Mouse (Mus musculus): ENCODE results near the gene Thop1. TPM values are rescaled to one million over a fixed set of nuclear protein-coding genes. Genes with fewer than 3 reads are reported as not detected.

Gene Thop1
- polyA plus RNA-seq (2015; fragmentation: Nextera tagmentation; extraction: Ambion mirVana): 51.2 and 51.3 TPM in 2 replicates

- peak; percentile 97 for ATAC-seq (ENCODE audit: low FRiP score, low read depth)
- Histone ChIP-seq H3K36me3 (peaks cover 16% of the 10 kb centered on the region), H3K4me3 (peak within 1 kb of the TSS; percentile 80), H3K4me1 (replicated peaks) (peaks cover 24% of the 10 kb centered on the region), H3K9ac (peak within 1 kb of the TSS; percentile 82), H3K27ac (replicated peaks) (peak within 1 kb of the TSS; percentile 74), H3K9me3 (no peaks in the 10 kb centered on the region), H3K4me2 (peak within 1 kb of the TSS; percentile 70), H3K27me3 (no peaks in the 10 kb centered on the region)
- WGBS: under 1% methylated on average over 35 of the region's 35 CpGs
Observed at GRCm38 (mm10) chr10:81069836-81070235, at the start of gene Thop1. TSS of gene Thop1 (plus strand) at chr10:81070035.

- ATAC-seq (ENCODE audit: low FRiP score, low read depth): no peak
- Histone ChIP-seq H3K9me3 (no peaks in the 10 kb centered on the region), H3K27ac (replicated peaks) (no peak overlapping the region), H3K36me3 (no peaks in the 10 kb centered on the region), H3K4me2 (no peak overlapping the region), H3K27me3 (no peaks in the 10 kb centered on the region), H3K4me3 (no peak overlapping the region), H3K4me1 (replicated peaks) (peaks cover 32% of the 10 kb centered on the region), H3K9ac (no peak overlapping the region)
- 49% methylated on average over 2 of the region's 2 CpGs for WGBS
Observed at GRCm38 (mm10) chr10:81020207-81020606, 49.6 kb upstream of the Thop1 start.

DNA sequence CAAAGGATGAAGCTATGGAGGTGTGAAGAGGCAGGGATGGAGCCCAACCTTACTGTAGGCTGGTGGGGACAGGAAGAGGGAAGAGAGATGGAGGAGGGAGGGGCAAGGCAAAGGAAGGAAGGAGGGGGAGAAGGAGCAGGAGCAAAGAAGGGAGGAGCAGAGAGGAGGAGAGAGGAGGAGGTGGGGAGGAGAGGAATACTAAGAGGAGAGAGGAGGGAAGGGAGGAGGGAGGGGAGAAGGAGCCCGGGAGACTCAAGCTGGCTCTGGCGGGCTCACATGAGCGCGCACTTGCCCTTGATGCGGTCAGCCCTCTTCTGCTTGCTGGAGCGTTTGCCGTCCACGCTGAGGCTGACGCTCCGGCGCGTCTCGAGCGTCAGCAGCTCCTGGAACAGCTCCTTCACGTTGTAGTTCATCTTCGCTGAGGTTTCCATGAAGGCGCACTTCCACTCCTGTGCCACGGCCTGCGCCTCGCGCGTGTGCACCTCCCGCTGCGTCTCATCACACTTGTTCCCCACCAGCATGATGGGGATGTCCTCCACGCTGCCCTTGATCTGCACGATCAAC, 48.2 kb upstream of the Thop1 start:
- H3K9ac ChIP-seq: no peak overlapping the region
- WGBS: 14% methylated on average over 26 of the region's 26 CpGs
- ATAC-seq (ENCODE audit: low FRiP score, low read depth): no peak

DNA sequence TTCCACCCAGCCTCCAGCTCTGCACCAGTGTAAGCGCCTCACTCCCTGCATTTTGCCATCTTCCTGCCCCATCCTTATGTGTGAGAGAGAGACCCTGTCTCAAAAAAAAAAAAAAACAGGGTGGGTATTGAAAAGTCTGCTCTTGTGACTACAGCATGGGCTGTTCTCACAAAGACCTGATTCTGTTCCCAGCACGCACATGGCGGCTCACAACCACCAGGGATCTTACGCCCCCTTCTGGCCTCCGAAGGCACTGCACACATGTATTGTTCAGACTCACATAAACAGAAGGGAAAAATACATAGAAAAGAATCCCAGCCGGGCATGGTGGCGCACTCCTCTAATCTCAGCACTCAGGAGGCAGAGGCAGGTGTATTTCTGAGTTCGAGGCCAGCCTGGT, 47.1 kb upstream of the Thop1 start:
- no peak overlapping the region for H3K4me3 ChIP-seq
- WGBS: 72% methylated on average over 8 of the region's 8 CpGs
- no peaks in the 10 kb centered on the region for H3K27me3 ChIP-seq
- H3K4me1 ChIP-seq (replicated peaks): peaks cover 40% of the 10 kb centered on the region
- no peak overlapping the region for H3K4me2 ChIP-seq
- ATAC-seq (ENCODE audit: low FRiP score, low read depth): no peak
- H3K9me3 ChIP-seq: no peaks in the 10 kb centered on the region
- H3K36me3 ChIP-seq: no peaks in the 10 kb centered on the region
- no peak overlapping the region for H3K27ac ChIP-seq (replicated peaks)
- H3K9ac ChIP-seq: no peak overlapping the region

More for the DNA sequence above, 48.2 kb upstream of the Thop1 start:
- Histone ChIP-seq H3K4me1 (replicated peaks) (peaks cover 40% of the 10 kb centered on the region), H3K9me3 (no peaks in the 10 kb centered on the region), H3K4me2 (peak overlapping the region; percentile 37), H3K4me3 (0 out of 2 replicates have a peak overlapping the region, but pooled peaks have one; percentile 3), H3K36me3 (no peaks in the 10 kb centered on the region), H3K27ac (replicated peaks) (0 out of 2 replicates have a peak overlapping the region, but pooled peaks have one; percentile 13), H3K27me3 (no peaks in the 10 kb centered on the region)

GRCm38 (mm10) chr10:81024346-81024937, 45.4 kb upstream of the Thop1 start:
- Histone ChIP-seq H3K9me3 (no peaks in the 10 kb centered on the region), H3K9ac (peak overlapping the region; percentile 71), H3K4me2 (peak overlapping the region; percentile 74), H3K27ac (replicated peaks) (no peak overlapping the region), H3K27me3 (no peaks in the 10 kb centered on the region), H3K4me3 (peak overlapping the region; percentile 56), H3K36me3 (no peaks in the 10 kb centered on the region), H3K4me1 (replicated peaks) (peaks cover 40% of the 10 kb centered on the region)
- no peak for ATAC-seq (ENCODE audit: low FRiP score, low read depth)
- 82% methylated on average over 5 of the region's 5 CpGs for WGBS

GRCm38 (mm10) chr10:81025047-81025621, 44.7 kb upstream of the Thop1 start:
- Histone ChIP-seq H3K4me2 (peak overlapping the region; percentile 74), H3K27ac (replicated peaks) (no peak overlapping the region), H3K4me3 (peak overlapping the region; percentile 56), H3K27me3 (no peaks in the 10 kb centered on the region), H3K9ac (peak overlapping the region; percentile 71), H3K4me1 (replicated peaks) (peaks cover 40% of the 10 kb centered on the region), H3K9me3 (no peaks in the 10 kb centered on the region), H3K36me3 (no peaks in the 10 kb centered on the region)
- ATAC-seq (ENCODE audit: low FRiP score, low read depth): peak; percentile 62
- WGBS: 1% methylated on average over 36 of the region's 43 CpGs

DNA sequence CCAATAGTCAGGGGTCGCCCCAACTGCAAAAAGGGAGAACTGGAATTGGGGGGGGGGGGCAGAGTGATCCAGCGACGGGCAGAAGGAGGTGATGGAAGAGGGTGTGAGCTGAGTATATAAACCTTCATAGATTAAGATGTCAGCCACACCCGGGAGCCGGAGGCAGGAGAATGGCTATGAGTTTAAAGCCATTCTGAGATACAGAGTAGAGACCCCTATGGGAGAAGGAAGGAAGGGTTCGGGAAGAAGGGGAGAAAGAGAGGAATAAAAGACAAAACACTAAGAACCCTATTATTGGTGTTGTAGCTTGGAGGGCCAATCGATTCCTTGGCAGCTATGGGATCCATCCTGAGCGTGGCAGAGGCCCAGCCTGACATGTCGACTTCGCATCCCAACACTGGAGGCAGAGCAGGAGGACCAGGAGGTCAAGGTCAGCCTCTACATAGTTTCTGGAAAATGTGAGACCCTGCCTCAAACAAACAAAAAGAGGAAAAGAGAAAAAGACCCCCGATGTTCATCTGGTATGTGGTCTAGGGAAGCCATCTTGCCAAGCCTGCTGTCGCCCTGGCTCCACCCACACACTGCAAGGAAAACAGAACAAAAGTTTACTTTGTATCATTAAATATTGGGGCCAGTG, 44.1 kb upstream of the Thop1 start, which contains the start of gene Diras1:
Gene Diras1, minus strand, starts transcription at position 24 of the 637 bp plus-strand sequence.
- 0 out of 2 replicates have a peak, but pooled peaks cover 5% of the 10 kb centered on the region for H3K36me3 ChIP-seq
- H3K27ac ChIP-seq (replicated peaks): 0 out of 2 replicates have a peak within 1 kb of the TSS, but pooled peaks have one; percentile 30
- 44% methylated on average over 12 of the region's 12 CpGs for WGBS
- H3K9me3 ChIP-seq: no peaks in the 10 kb centered on the region
- 0 out of 2 replicates have a peak, but pooled peaks have one; percentile 5 for ATAC-seq (ENCODE audit: low FRiP score, low read depth)
- H3K4me1 ChIP-seq (replicated peaks): peaks cover 40% of the 10 kb centered on the region
- H3K4me2 ChIP-seq: peak within 1 kb of the TSS; percentile 74
- H3K27me3 ChIP-seq: no peaks in the 10 kb centered on the region
- H3K4me3 ChIP-seq: peak within 1 kb of the TSS; percentile 56
- peak within 1 kb of the TSS; percentile 71 for H3K9ac ChIP-seq

- no peaks in the 10 kb centered on the region for H3K9me3 ChIP-seq
- 88% methylated on average over 5 of the region's 5 CpGs for WGBS
- peaks cover 14% of the 10 kb centered on the region; the same call in 1 of the 2 replicates for H3K36me3 ChIP-seq
- H3K4me2 ChIP-seq: no peak overlapping the region
- no peaks in the 10 kb centered on the region for H3K27me3 ChIP-seq
- H3K4me1 ChIP-seq (replicated peaks): peaks cover 37% of the 10 kb centered on the region
- H3K4me3 ChIP-seq: no peak overlapping the region
- H3K27ac ChIP-seq (replicated peaks): no peak overlapping the region
- no peak overlapping the region for H3K9ac ChIP-seq
- ATAC-seq (ENCODE audit: low FRiP score, low read depth): no peak
Observed at GRCm38 (mm10) chr10:81026857-81027256, 43.0 kb upstream of the Thop1 start.

GRCm38 (mm10) chr10:81027331-81027730, 42.5 kb upstream of the Thop1 start:
- Histone ChIP-seq H3K27me3 (no peaks in the 10 kb centered on the region), H3K36me3 (peaks cover 16% of the 10 kb centered on the region), H3K9me3 (no peaks in the 10 kb centered on the region), H3K4me1 (replicated peaks) (peaks cover 32% of the 10 kb centered on the region), H3K4me2 (no peak overlapping the region), H3K27ac (replicated peaks) (no peak overlapping the region), H3K9ac (no peak overlapping the region), H3K4me3 (no peak overlapping the region)
- WGBS: 62% methylated on average over 4 of the region's 4 CpGs
- ATAC-seq (ENCODE audit: low FRiP score, low read depth): no peak

DNA sequence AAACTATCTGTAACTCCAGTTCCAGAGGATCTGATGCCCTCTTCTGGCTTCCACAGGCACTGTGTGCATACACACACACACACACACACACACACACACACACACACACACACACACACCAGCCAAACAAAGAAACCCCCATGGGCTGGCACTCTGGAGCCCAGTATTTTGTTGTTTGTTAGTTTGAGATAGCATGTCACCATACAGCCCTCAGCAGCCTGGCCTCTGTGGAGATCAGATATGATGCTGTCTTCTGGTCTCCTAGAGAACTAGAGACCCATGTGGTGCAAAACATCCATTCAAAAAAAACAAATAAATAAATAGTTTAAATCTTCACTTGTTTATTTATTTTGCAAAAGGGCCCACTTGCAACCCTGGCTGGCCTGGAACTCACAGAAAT, 41.6 kb upstream of the Thop1 start:
- Histone ChIP-seq H3K4me2 (no peak overlapping the region), H3K36me3 (peaks cover 23% of the 10 kb centered on the region), H3K4me3 (no peak overlapping the region), H3K4me1 (replicated peaks) (peaks cover 29% of the 10 kb centered on the region), H3K9me3 (no peaks in the 10 kb centered on the region), H3K27ac (replicated peaks) (no peak overlapping the region), H3K27me3 (no peaks in the 10 kb centered on the region), H3K9ac (no peak overlapping the region)
- ATAC-seq (ENCODE audit: low FRiP score, low read depth): no peak

- H3K9ac ChIP-seq: no peak overlapping the region
- no peak for ATAC-seq (ENCODE audit: low FRiP score, low read depth)
- H3K4me1 ChIP-seq (replicated peaks): peaks cover 22% of the 10 kb centered on the region
- H3K4me2 ChIP-seq: no peak overlapping the region
- no peak overlapping the region for H3K27ac ChIP-seq (replicated peaks)
- peaks cover 23% of the 10 kb centered on the region for H3K36me3 ChIP-seq
- WGBS: 52% methylated on average over 10 of the region's 10 CpGs
- no peak overlapping the region for H3K4me3 ChIP-seq
- no peaks in the 10 kb centered on the region for H3K27me3 ChIP-seq
- H3K9me3 ChIP-seq: no peaks in the 10 kb centered on the region
Observed at GRCm38 (mm10) chr10:81029031-81029430, 40.8 kb upstream of the Thop1 start.

DNA sequence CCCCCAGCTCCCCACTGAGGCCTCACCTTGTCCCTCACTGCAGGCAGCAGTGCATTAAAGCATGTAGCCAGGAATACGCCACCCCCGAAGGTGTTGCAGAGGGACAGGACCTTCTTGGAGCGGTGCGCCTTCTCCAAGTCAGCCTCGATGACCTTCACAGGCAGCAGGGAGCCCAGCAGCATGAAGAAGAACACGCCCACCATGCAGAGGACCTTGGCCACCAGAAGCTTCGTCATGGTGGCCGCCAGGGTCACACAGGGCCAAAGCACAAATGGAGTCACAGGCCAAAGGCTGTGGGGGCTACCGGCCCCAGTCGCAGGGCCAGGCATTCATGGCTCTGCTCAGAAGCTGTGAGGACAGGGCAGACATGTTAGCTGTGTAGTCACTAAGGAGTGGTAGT, 36.2 kb upstream of the Thop1 start:
- H3K27ac ChIP-seq (replicated peaks): no peak overlapping the region
- H3K4me3 ChIP-seq: no peak overlapping the region
- H3K4me2 ChIP-seq: no peak overlapping the region
- H3K9ac ChIP-seq: no peak overlapping the region
- WGBS: 83% methylated on average over 10 of the region's 10 CpGs
- H3K36me3 ChIP-seq: peaks cover 23% of the 10 kb centered on the region
- H3K9me3 ChIP-seq: no peaks in the 10 kb centered on the region
- no peaks in the 10 kb centered on the region for H3K27me3 ChIP-seq
- no peak for ATAC-seq (ENCODE audit: low FRiP score, low read depth)
- H3K4me1 ChIP-seq (replicated peaks): peaks cover 21% of the 10 kb centered on the region

All from hindbrain, embryonic 15.5 days (tissue).